Mouse (Mus musculus): ENCODE results near the gene Ap4s1.

DNA sequence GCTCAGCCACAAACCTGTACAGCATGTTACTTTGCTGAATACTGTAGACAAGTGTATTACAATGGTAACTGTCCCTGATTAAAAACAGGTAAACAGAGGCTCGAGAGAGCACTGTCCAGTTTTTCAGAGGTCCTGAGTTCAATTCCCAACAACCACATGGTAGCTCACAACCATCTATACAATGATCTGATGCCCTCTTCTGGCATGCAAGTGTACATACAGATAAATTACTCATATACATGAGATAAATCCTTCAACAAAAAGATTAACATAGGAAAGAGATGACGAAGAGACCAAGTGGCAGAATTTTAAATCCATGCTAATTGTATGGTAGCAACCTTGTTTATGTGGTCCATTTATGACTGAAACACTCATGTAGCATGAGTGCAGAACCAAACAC is 56.5 kb downstream of the Ap4s1 start:
- TF ChIP-seq CTCF (IDR thresholded peaks at IDR 0.05; ENCODE audit: control insufficient read depth, insufficient read depth, low read length) (no peak), POLR2A (IDR thresholded peaks at IDR 0.05; ENCODE audit: borderline replicate concordance, control insufficient read depth, low read depth, low read length) (no peak)
